Mouse (Mus musculus): ENCODE results near the gene Ttpal. TPM values are rescaled to one million over a fixed set of nuclear protein-coding genes. Genes with fewer than 3 reads are reported as not detected.
A peak's percentile ranks its signal among the peaks of the same experiment; 100 is the strongest.

The Ttpal gene
- polyA plus RNA-seq (2017; shearing (Covaris generic)): 10 to 100 TPM; 43.3 to 74.1 TPM

DNA sequence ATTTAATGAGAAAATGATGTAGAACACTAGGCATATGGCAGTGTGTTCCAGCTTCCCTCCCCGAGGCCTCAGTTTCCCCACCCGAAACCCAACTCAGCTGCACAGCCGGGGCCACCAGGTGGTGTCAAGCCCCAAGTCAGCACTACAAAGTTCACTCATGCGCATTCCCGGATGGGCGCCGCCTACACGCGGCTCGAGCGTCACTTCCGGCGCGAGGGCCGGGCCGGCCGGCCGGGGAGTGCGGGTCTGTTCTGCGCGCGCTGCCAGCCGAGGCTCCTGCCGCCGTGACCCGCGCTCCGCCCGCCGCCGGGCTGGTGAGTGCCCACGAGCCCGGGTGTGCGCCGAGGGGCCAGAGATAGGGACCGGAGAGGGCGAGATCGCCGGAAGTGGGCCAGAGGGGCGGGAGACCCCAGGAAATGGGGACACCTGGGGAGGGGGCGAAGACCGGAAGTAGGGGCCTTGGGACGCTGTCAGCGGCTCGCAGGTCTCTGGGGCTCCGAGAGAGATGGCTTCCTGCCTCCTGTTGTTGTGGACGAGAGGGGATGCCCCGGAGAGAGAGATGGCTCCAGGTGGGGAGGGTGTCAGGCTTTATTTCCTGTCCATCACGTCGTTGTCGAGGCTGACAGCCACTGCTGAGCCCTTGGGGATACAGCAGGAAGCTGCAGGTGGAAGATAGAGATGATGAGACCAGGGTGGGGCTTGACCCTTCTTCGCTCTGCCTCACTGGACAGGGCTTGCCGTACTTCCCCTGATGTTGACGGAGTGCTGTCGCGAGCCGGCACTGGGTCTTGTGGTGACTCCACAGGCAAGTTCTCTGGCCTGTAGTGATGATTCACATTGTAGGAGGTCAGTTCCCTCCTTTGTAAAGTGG lies at the start of gene Ttpal:
Gene Ttpal (plus strand): TSS at position 214 of the 871 bp plus-strand sequence.
- ATAC-seq: peak; percentile 83

GRCm38 (mm10) chr2:163552518-163552929 lies 49.6 kb upstream of the Ttpal start:
- ATAC-seq: no peak

- no peak for ATAC-seq
Measured at GRCm38 (mm10) chr2:163554425-163554982, 47.6 kb upstream of the Ttpal start.

DNA sequence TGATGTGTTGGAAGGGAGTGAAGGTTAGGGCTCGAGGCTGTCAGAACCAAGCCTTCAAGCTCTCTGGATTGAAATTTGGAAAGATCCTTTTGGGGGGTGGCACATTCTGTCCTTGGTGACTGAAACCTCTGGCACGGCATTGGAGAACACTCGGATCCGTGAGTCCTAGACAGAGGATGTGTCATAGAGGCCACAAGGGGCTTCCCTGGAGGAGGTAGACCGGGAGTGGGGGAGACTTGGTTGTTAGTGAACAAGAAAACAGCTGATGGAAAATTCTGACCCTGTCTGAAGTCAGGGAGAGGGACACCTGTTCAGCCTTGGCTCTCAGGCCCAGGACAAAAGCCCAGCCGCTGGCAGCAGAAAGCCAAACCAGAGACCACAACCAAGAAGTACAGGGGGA lies 47.1 kb upstream of the Ttpal start:
- no peak for ATAC-seq

DNA sequence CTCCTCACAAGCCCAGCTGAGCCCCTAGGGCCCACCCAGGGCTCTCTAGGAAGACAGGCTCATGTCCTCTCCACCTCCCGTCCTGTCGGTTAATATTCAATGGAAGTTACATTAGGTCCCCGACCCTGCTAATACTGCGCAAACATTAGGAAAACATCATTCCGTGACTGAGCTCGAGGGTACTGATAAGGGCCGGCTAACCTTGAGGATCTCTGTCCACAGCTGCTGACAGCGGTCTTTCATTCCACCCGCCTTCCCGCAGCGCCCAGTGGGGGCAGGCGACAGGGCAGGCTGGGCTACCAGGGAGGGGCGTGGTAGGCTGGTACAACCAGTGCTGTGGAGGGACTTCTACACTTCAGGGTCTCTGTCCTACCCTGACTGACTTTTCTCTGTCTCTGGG lies 46.7 kb upstream of the Ttpal start:
- ATAC-seq: no peak

DNA sequence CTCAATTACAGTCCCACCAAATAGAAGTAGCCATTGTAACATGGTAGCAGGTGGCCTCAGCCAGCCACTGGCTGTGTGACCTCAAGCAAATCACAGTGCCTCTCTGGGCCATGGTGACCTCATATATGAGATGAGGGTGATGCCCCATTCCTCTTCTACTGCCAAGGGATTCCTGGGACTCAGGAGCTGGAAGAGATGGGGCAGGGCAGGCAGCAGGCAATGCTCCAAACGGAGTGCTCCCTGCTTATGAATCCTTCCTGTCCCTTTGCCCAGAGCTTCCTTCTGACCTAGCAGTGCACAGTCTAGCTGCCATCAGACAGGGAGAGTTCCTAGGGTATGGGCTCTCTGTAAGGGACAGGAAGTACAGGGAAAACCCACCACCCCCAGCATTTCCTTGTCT lies 43.6 kb upstream of the Ttpal start:
- ATAC-seq: no peak

GRCm38 (mm10) chr2:163559236-163559635 lies 42.9 kb upstream of the Ttpal start:
- ATAC-seq: no peak

DNA sequence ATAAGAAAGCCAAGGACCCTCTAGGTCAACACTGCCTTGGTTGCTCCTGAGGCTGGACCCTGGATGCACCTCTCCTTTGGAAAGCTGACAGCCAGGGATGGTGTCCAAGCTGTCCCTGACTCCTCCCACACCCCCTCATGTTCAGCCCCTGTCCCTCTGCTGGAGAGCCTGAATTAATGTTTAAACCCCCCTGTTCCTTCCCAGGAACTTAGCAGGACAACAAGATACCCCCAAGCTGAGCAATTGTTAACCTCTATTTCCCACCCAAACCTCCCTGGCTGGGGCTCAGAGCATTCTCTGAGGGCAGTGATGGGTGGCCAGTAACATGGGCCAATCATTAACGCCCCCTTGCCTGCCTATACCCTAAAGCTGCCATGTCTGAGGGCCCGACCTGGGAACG lies 41.9 kb upstream of the Ttpal start:
- ATAC-seq: no peak

DNA sequence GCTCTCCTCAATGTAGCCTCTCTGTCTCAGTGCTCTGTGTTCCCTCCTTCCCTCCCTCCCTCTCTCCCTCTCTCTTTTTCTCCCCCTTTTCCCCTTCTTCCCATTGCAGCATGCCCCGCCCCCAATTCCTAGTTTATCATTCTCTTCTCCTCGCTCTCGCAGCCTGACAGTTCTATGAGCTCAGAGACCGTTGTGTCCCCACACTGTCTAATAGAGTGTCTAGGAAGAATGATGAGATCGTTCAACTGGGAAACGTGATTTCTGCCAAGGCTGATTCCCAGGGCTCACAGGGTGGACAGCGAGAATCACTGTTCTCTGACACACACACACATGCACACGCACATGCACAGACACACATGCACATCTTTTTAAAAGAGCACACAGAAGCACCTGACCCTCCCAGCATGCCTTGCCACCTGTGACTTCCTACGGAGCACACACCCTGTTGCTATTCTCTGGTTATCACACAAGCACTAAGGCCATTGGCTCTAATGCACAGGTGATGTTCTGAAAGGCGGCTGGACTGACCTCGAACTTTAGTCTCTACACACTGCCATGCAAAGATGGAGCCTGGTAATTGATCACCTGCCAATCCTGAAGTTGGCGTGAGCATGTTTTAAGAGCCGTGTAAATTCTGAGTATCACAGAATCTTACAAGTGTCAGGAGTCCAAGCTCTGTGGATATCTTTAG lies 40.7 kb upstream of the Ttpal start:
- ATAC-seq: no peak

GRCm38 (mm10) chr2:163564646-163565045 lies 37.5 kb upstream of the Ttpal start:
- ATAC-seq: no peak

- no peak for ATAC-seq
Measured at GRCm38 (mm10) chr2:163574321-163574720, 27.8 kb upstream of the Ttpal start.

- no peak for ATAC-seq
Measured at GRCm38 (mm10) chr2:163575248-163575647, 26.9 kb upstream of the Ttpal start.

DNA sequence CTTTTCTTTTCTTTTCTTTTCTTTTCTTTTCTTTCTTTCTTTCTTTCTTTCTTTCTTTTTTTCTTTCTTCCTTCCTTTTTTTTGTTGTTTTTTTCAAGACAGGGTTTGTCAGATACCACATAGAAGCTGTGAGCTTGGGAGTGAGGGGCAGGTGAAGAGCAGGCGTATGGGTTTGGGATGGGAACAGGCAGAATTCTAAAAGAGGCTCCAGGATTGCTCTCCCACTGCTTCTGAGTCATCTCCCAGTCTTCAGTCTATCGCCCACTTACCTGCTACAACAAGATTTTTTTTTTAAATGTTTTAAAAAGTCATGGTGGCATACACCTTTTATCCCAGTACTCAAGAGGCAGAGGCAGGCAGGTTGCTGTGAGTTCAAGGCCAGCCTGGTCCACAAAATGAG lies 24.1 kb upstream of the Ttpal start:
- ATAC-seq: no peak

DNA sequence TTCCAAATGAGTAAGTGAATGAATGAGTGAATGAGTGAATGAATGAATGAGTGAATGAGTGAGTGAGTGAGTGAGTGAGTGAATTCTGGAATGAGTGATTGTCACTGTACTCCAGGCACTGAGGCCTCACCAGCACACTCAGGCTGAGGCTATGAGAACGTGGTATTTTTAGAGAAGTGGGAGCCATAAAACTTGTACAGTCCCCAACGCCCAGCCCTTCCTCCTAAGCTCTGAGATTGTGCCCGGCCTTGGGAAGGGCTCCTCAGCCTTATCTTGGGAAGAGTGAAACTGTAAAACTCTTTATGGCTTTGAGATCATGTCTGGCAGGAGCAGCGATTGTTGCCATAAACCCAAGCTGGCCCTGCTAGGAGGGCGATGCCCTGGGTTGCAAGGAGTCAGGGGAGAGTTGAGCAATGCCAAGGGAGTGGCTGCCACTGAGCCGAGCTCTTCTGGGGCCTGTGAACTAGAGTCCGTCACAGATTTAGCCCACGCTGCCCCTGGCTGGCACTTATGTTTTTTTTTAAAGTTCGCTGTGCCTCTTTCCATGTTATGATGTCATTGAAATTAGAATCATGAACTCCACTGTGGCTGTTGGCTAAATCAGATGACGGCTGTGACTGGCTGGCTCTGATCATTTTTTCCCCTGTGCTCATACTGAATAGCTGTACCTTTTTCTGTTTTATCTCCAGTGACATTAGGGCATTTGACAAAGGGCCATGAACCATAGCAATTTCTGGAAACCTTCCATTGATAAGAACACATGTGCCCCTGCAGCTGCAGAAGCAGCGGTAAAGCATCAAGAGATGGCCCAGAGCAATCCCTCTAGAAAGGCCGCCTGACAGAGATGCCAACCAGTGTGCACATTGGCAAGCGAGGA lies 21.8 kb upstream of the Ttpal start:
- no peak for ATAC-seq

GRCm38 (mm10) chr2:163583226-163584087 lies 18.7 kb upstream of the Ttpal start:
- no peak for ATAC-seq

- ATAC-seq: no peak
Measured at GRCm38 (mm10) chr2:163584088-163584426, 18.1 kb upstream of the Ttpal start.

DNA sequence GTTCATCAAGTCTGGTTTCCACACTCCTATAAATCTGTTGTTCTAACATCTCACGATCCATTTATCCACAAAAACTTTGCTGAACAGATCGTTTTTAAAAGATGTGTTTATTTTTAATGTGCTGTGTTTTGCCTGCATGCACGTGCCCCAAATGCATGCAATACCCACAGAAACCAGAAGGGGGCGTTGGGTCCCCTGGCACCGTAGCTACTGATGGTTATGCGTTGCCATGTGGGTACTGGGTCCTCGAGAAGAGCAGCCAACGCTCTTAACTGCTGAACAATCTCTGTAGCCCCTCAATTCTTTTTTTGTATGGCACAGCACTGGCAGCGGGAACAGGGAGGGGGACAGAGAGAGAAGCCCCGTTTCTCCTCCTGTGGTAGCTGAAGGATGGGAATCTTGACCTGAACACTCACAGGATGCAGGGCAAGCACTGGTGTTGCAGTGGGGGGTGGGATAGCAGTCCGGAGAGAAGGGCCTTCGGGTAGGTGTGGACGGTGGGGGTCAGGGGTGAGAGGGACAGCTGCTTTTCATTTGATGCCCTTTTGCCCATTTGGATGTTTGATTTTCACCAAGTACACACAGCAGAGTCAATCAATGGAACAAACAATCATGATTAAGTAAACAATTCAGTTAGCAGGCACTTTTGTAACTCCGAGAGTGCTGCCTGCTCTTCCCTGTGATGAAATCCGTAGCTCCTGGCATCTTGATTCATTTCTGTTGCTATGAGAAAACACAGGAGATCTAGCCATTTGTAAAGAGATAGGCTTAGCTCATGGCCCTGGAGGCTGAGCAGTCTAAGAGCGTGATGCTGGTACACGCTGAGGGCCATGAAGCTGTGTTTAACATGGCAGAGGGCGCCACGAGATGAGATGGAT lies 15.5 kb upstream of the Ttpal start:
- no peak for ATAC-seq

GRCm38 (mm10) chr2:163587506-163587905 lies 14.6 kb upstream of the Ttpal start:
- ATAC-seq: no peak

GRCm38 (mm10) chr2:163590211-163590610 lies 11.9 kb upstream of the Ttpal start:
- no peak for ATAC-seq

DNA sequence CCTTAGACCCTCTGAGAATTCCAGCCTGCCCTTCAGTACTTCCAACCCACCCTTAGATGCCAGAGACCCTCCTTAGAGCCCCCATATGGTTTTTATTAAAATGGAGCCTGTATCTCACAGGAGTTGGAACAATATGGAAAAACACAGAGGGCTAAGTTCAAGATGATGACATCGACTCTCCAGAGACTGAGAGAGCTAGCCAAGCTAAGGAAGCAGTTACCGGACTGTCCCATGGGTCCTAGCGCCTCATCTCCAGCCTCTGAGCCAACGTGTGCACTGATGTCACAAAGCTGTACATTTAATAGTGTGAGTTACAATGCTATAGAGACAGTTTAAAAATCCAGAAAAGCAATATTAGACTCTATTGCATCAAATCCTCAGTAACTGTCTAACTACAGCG lies 11.1 kb upstream of the Ttpal start:
- no peak for ATAC-seq

DNA sequence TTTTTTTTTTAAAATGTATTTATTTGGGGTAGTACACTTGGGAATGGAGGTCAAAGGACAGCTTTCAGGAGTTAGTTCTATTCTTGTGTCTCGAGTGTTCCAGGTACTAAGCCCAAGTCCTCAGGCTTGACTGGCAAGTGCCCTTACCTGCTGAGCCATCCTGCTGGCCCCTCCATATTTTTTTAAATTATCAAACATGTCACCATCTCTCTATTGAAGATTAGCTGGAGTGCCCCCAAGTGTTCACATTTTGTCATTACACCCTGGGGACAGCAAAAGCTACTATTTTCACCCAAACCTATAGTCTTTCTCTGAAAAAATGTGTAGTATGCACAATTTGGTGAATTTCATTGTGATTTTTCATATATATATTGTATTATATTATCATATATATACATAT lies 10.0 kb upstream of the Ttpal start:
- no peak for ATAC-seq

Data from CD4-positive, CD25-positive, alpha-beta regulatory T cell, adult 4 months (primary cell).